Mouse (Mus musculus): ENCODE measurements around the gene Tmcc2. TPM values are rescaled to one million over a fixed set of nuclear protein-coding genes. Genes with fewer than 3 reads are reported as not detected.
"Not testable (repeated sequence)": the region's sequence is repeated elsewhere in the genome, so short reads cannot be mapped to it uniquely, and the experiment has no call there.

The Tmcc2 gene
- polyA plus RNA-seq, 1 experiment from 2014 or later = 9.8 TPM

- ATAC-seq (ENCODE audit: insufficient number of reproducible peaks, low FRiP score, low TSS enrichment, low read depth); H3K4me3 ChIP-seq (replicated peaks); H3K36me3 ChIP-seq; H3K27me3 ChIP-seq; H3K4me2 ChIP-seq (replicated peaks); H3K27ac ChIP-seq (replicated peaks); H3K9me3 ChIP-seq (replicated peaks); H3K4me1 ChIP-seq; H3K9ac ChIP-seq: not testable (repeated sequence)
These were observed 42.0 kb downstream of the Tmcc2 start for GRCm38 (mm10) chr1:132349049-132349448.

DNA sequence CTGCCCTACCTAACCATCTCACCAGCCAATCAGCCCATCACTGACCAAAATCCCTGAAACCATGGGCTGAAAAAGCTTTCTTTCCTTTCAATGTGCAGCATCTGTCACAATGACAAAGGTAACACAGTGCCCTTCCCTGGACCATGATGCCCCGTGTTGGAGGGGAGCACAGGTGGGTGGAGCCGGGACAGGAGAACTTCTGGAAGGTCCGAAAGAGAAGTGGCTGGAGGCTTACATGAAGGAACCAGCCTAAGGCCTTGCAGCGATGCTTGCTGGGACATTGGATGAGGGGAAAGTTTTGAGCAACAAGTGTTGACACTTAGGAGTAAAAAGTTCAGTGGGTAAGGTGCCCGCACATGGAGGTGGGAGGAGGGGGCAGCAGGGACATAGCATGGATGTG is 42.7 kb downstream of the Tmcc2 start:
- no peaks in the 10 kb centered on the region for H3K9me3 ChIP-seq (replicated peaks)
- no peaks in the 10 kb centered on the region for H3K27me3 ChIP-seq
- peak; percentile 10; the same call in 1 of the 2 replicates for ATAC-seq (ENCODE audit: insufficient number of reproducible peaks, low FRiP score, low TSS enrichment, low read depth)
- no peaks in the 10 kb centered on the region for H3K36me3 ChIP-seq
- H3K4me2 ChIP-seq (replicated peaks) = no peak overlapping the region
- no peak overlapping the region for H3K4me3 ChIP-seq (replicated peaks)
- peaks cover 9% of the 10 kb centered on the region; the same call in 1 of the 2 replicates for H3K4me1 ChIP-seq
- WGBS = 79% methylated on average over 5 of the region's 5 CpGs
- H3K27ac ChIP-seq (replicated peaks) = no peak overlapping the region
- H3K9ac ChIP-seq = no peak overlapping the region

GRCm38 (mm10) chr1:132346951-132347350 is 44.1 kb downstream of the Tmcc2 start:
- no peak overlapping the region for H3K27ac ChIP-seq (replicated peaks)

GRCm38 (mm10) chr1:132346134-132346851 is 44.8 kb downstream of the Tmcc2 start:
- Histone ChIP-seq H3K4me1 (peaks cover 9% of the 10 kb centered on the region; the same call in 1 of the 2 replicates), H3K36me3 (no peaks in the 10 kb centered on the region), H3K9me3 (replicated peaks) (no peaks in the 10 kb centered on the region), H3K27ac (replicated peaks) (0 out of 2 replicates have a peak overlapping the region, but pooled peaks have one; percentile 18), H3K27me3 (no peaks in the 10 kb centered on the region), H3K4me2 (replicated peaks) (no peak overlapping the region), H3K4me3 (replicated peaks) (no peak overlapping the region), H3K9ac (no peak overlapping the region)
- ATAC-seq (ENCODE audit: insufficient number of reproducible peaks, low FRiP score, low TSS enrichment, low read depth) = peak; percentile 55; the same call in 1 of the 2 replicates
- WGBS = 77% methylated on average over 12 of the region's 12 CpGs

More at GRCm38 (mm10) chr1:132346951-132347350, 44.1 kb downstream of the Tmcc2 start:
- Histone ChIP-seq H3K9me3 (replicated peaks) (no peaks in the 10 kb centered on the region), H3K4me1 (peaks cover 9% of the 10 kb centered on the region; the same call in 1 of the 2 replicates), H3K36me3 (no peaks in the 10 kb centered on the region), H3K27me3 (no peaks in the 10 kb centered on the region), H3K4me3 (replicated peaks) (no peak overlapping the region), H3K9ac (no peak overlapping the region), H3K4me2 (replicated peaks) (no peak overlapping the region)
- no peak for ATAC-seq (ENCODE audit: insufficient number of reproducible peaks, low FRiP score, low TSS enrichment, low read depth)

- Histone ChIP-seq H3K27ac (replicated peaks) (no peak overlapping the region), H3K4me1 (peaks cover 9% of the 10 kb centered on the region; the same call in 1 of the 2 replicates), H3K9me3 (replicated peaks) (no peaks in the 10 kb centered on the region), H3K27me3 (no peaks in the 10 kb centered on the region), H3K4me3 (replicated peaks) (no peak overlapping the region), H3K9ac (no peak overlapping the region), H3K4me2 (replicated peaks) (no peak overlapping the region), H3K36me3 (no peaks in the 10 kb centered on the region)
- no peak for ATAC-seq (ENCODE audit: insufficient number of reproducible peaks, low FRiP score, low TSS enrichment, low read depth)
- 74% methylated on average over 4 of the region's 4 CpGs for WGBS
These were observed 45.6 kb downstream of the Tmcc2 start for GRCm38 (mm10) chr1:132345514-132345913.

DNA sequence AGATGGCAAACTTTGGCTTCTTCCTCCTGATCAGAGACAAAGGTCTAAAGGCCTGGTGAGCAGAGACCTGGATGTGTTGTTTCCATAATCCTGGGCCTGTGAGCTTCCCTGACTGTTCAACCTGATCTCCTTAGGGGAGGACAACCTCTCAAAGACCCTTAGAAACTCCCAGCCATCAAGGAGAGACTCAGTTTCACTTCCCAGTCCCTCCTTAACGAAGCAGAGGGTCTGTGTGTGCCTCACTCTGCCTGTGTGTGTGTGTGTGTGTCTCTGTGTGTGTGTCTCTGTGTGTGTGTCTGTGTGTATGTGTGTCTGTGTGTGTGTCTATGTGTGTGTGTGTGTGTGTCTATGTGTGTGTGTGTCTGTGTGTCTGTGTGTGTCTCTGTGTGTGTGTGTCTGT is 47.4 kb downstream of the Tmcc2 start:
- H3K4me2 ChIP-seq (replicated peaks) = no peak overlapping the region
- no peaks in the 10 kb centered on the region for H3K9me3 ChIP-seq (replicated peaks)
- 65% methylated on average over 1 of the region's 1 CpGs for WGBS
- H3K27ac ChIP-seq (replicated peaks) = no peak overlapping the region
- H3K9ac ChIP-seq = no peak overlapping the region
- H3K27me3 ChIP-seq = no peaks in the 10 kb centered on the region
- no peak for ATAC-seq (ENCODE audit: insufficient number of reproducible peaks, low FRiP score, low TSS enrichment, low read depth)
- no peaks in the 10 kb centered on the region for H3K36me3 ChIP-seq
- H3K4me1 ChIP-seq = peaks cover 9% of the 10 kb centered on the region; the same call in 1 of the 2 replicates
- H3K4me3 ChIP-seq (replicated peaks) = no peak overlapping the region

DNA sequence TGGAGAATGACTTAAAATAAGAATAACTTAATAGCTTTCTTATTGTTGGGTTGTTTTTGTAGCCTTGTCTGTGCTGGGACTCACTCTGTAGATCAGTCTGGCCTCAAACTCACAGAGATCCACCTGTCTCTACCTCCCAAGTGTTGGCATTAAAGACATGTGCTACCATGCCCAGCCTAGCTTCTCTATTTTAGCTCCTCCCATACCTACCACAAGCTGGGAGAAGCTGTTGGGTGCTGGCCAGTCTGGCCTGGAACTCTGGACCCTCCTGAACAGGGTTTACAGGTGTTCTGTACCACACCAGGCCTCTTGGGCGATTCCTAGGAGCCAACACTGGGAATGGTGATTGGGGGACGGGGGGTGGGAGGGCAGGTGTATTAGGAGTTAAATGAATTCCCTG is 47.9 kb downstream of the Tmcc2 start:
- Histone ChIP-seq H3K36me3 (no peaks in the 10 kb centered on the region), H3K9ac (no peak overlapping the region), H3K4me2 (replicated peaks) (no peak overlapping the region), H3K9me3 (replicated peaks) (no peaks in the 10 kb centered on the region), H3K4me1 (peaks cover 9% of the 10 kb centered on the region; the same call in 1 of the 2 replicates), H3K4me3 (replicated peaks) (no peak overlapping the region), H3K27me3 (no peaks in the 10 kb centered on the region), H3K27ac (replicated peaks) (no peak overlapping the region)
- ATAC-seq (ENCODE audit: insufficient number of reproducible peaks, low FRiP score, low TSS enrichment, low read depth) = no peak
- 83% methylated on average over 2 of the region's 2 CpGs for WGBS

DNA sequence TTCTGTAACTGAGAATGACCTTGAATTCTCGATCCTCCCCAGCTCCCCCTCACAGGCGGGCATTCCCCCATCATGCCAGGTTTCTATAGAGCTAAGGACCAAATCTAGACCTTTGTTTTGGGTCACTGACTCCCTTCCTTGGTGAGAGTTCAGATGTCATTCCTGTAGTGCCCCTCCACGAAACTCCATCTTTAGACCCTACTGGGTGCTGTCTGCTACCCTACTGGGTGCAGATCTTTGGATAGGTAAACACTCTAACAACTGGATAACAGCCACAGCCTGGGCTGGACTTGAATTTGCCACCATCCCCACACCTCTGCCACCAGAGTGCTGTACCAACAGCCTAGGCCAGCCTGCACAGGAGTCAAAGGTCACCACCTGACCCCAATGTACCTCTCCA is 48.6 kb downstream of the Tmcc2 start:
- WGBS = 66% methylated on average over 3 of the region's 3 CpGs
- Histone ChIP-seq H3K4me2 (replicated peaks) (no peak overlapping the region), H3K9ac (no peak overlapping the region), H3K36me3 (no peaks in the 10 kb centered on the region), H3K27ac (replicated peaks) (no peak overlapping the region), H3K4me1 (peaks cover 9% of the 10 kb centered on the region; the same call in 1 of the 2 replicates), H3K9me3 (replicated peaks) (no peaks in the 10 kb centered on the region), H3K4me3 (replicated peaks) (no peak overlapping the region), H3K27me3 (no peaks in the 10 kb centered on the region)
- no peak for ATAC-seq (ENCODE audit: insufficient number of reproducible peaks, low FRiP score, low TSS enrichment, low read depth)

DNA sequence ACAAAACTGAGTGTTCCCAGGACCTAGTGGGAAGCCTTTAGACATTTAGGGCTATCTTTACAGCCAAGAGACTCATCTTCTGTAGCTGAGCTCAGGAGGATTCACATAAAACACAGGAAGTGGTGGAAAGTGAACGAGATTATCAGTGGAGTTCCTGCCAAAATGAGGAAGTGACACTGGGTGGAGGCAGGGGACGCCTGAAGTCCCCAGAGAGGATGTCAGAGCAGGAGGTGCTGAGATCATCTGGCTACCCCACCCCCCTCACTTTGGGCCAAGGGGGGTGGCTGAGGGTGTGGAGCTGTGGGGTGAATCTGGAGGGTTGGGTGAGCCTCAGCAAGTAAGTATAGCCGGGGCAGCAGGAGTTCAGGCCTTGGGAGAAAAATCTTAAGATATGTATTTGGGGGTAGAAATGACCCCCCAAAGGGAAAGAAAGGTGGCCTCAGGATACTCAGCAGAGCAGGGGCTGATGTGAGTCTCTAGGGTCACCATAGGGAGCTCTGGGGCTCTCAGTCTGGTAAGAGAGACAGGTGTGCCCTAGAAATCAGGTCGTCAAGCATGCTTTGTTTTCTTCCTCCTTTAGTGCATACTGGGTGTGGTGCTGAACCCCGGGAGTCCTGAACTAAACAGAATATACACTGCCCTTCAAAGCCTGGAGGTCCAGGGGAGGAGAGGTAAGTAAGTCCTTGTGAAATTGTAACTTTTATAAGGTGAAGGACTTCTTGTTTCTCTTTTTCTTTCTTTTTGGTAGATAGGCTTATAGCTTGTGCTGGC is 49.2 kb downstream of the Tmcc2 start:
- Histone ChIP-seq H3K4me3 (replicated peaks) (no peak overlapping the region), H3K4me1 (peaks cover 9% of the 10 kb centered on the region; the same call in 1 of the 2 replicates), H3K4me2 (replicated peaks) (no peak overlapping the region), H3K36me3 (no peaks in the 10 kb centered on the region), H3K27me3 (no peaks in the 10 kb centered on the region), H3K9ac (no peak overlapping the region), H3K9me3 (replicated peaks) (no peaks in the 10 kb centered on the region), H3K27ac (replicated peaks) (no peak overlapping the region)
- 39% methylated on average over 5 of the region's 5 CpGs for WGBS
- ATAC-seq (ENCODE audit: insufficient number of reproducible peaks, low FRiP score, low TSS enrichment, low read depth) = no peak

- no peak overlapping the region for H3K4me2 ChIP-seq (replicated peaks)
- no peak overlapping the region for H3K27ac ChIP-seq (replicated peaks)
- H3K4me3 ChIP-seq (replicated peaks) = no peak overlapping the region
- H3K36me3 ChIP-seq = no peaks in the 10 kb centered on the region
- no peaks in the 10 kb centered on the region for H3K9me3 ChIP-seq (replicated peaks)
- no peak overlapping the region for H3K9ac ChIP-seq
- H3K4me1 ChIP-seq = peaks cover 23% of the 10 kb centered on the region
- no peak for ATAC-seq (ENCODE audit: insufficient number of reproducible peaks, low FRiP score, low TSS enrichment, low read depth)
- H3K27me3 ChIP-seq = no peaks in the 10 kb centered on the region
- WGBS = 41% methylated on average over 8 of the region's 8 CpGs
These were observed 52.9 kb downstream of the Tmcc2 start for GRCm38 (mm10) chr1:132338027-132338660.

DNA sequence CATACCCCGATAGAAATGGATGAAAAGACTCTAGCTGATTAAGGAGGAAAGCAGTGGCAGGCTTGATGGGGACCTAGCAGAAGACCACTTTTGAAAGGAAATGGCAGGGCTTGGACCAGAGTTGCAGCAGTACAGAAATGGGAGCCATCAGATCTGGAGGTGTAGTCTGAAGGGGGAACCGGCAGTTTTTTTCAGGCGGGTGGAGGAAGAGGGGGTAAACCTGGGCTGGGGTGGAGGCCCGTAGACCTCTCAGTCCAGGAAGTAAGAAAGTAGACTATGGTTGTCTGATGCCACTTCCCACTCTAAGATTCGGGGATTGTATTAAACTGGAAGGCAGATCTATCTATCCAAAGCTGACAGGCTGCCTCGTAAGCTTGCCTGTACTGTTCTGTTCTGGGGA is 54.2 kb downstream of the Tmcc2 start:
- Histone ChIP-seq H3K27ac (replicated peaks) (no peak overlapping the region), H3K4me1 (peaks cover 26% of the 10 kb centered on the region), H3K9ac (no peak overlapping the region), H3K36me3 (no peaks in the 10 kb centered on the region), H3K27me3 (no peaks in the 10 kb centered on the region), H3K4me3 (replicated peaks) (no peak overlapping the region), H3K4me2 (replicated peaks) (no peak overlapping the region), H3K9me3 (replicated peaks) (no peaks in the 10 kb centered on the region)
- 64% methylated on average over 6 of the region's 6 CpGs for WGBS
- ATAC-seq (ENCODE audit: insufficient number of reproducible peaks, low FRiP score, low TSS enrichment, low read depth) = no peak

Measured in embryonic facial prominence, embryonic 15.5 days (tissue).